Mouse (Mus musculus) left cerebral cortex, postnatal 10 days (tissue): ENCODE results near the gene Grm4. TPM values are rescaled to one million over a fixed set of nuclear protein-coding genes. Genes with fewer than 3 reads are reported as not detected.

Experiments used
- DNase-seq, 2 experiments: peaks; one replicate each; pipeline ENCODE4 v3.0.0; 2021 to 2022; ENCODE audit warnings: low spot score in 2 of 2, mixed read lengths in 1 of 2; ENCODE audit errors: extremely low spot score in 1 of 2
- intact Hi-C: fragments of 180-260 bp; cut with DNase I; formaldehyde crosslinking; loops from one replicate; pipeline ENCODE4 v1.15.1; 2025
- total RNA-seq, 2 experiments: library from RNA; stranded (reverse); gene quantifications; 2 replicates each; pipeline ENCODE4 v1.2.3; 2021

The Grm4 gene
- total RNA-seq, 2 experiments from 2014 or later, result 23.7 to 24.2 TPM

DNA sequence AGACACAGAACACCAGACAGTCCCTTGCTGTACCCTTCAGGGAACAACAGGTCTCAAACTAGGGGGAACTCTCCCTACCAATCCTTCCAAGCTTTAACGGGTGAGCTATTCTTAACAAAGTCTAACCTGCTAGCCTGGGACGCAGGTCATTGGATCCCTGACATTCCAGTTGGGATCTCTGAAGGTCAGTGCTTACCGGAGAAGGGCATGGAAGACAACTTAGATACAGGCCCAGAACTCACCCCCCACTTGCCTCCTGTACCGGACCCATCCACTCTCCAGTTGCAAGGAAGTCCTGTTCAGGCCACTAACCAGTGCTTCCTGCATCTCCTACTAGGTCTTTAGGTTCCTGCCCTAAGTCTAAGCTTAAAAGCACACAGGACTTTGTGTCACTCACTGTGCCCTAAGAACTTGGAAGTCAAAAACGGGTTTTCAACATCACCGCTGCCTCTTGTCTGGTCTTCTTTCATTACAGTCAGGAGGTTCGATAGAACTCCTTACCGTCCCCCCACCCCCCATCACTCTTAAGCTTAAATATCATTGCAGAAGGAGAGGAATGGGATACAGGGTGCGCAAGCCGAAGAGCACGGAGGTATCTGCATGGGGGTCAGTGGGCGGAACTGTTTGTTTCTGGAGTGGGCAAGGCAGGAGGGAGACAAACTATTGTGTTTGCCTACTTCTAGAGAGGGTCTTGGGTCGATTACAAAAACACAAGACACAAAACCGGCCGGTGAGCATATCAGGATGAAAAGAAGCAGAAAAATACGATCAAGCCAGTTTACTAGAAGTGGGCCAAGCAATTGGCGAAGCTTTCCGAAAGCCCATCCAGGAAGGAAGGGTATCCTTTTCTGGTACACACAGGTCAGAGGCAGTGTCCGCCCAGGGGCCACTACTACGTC is 33.1 kb upstream of the Grm4 start:
- DNase-seq, result no peak
- intact Hi-C loops, result no loop called here

DNA sequence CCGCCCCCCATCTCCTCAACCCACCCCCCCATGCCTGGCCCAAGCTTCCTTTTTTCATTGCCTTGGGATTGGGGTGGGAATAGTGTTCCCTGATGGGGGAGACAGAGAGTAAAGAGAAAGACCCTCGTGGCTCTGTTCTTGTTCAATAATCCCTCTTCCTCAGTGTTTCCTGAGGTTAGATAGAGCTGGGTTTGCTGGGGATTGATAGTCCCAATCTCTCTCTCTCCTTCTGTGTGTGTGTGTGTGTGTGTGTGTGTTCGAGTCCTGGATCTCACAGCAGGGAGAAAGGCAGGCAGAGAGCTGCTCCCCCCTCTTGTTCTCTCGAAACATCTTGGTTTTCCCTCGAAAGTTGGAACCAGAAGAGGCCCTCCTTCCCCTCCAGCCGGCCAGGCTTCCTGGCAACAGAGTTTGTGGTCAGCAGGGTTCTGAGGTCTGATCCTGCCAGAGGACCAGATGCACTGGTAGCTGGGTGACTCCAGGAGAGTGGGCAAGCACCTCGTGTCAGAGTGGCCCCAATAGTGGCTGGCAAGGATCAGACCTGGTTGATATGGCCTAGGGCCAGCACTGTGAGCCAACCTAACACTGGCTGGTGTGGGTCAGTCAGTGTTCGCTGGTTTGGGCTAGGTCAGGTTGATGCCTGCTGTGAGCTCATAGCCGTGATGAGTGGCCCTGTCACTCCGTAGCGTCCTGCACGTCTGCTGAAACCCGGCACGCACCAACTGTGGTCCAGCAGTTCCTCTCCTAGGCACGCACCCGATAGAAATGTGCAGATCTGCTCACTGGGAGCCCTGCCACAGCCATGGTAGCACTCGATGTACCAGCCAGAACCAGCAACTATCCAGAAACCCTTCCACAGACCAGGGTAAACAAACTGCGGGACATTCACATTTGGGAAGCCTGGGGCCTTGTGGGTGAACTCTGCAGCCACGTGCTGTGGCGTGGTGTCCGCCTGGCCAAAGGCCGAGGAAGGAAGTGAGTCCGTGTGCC is 31.3 kb upstream of the Grm4 start:
- DNase-seq, result peak in 1 of 2 experiments; percentile 32
- intact Hi-C loops, result no loop called here

DNA sequence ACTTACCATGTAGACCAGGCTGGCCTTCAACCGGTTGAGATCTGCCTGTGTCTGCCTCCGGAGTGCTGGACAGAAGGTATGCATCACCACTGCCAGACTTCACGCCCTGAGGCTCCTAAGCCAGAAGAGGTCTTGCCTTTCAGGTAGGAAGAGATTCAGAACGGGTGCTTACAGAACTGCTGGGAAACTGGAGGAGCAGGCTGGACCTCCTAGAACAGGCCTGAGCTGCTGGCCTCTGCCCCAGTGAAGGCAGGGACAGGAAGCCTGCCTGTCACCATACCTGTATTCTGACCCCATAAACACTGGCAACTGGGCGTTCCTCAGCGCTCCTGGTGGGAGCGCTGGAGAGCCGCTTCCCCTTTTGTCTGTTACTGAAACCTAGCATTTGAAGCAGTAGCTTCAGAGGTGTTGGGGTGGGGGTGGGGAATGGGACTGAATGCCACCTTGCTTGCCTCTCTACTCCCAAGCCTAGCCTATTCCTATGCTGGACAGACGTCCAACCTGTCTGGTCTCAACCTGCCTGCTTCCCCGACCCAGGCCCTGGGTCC is 30.3 kb upstream of the Grm4 start:
- DNase-seq, result no peak
- intact Hi-C loops, result no loop called here

DNA sequence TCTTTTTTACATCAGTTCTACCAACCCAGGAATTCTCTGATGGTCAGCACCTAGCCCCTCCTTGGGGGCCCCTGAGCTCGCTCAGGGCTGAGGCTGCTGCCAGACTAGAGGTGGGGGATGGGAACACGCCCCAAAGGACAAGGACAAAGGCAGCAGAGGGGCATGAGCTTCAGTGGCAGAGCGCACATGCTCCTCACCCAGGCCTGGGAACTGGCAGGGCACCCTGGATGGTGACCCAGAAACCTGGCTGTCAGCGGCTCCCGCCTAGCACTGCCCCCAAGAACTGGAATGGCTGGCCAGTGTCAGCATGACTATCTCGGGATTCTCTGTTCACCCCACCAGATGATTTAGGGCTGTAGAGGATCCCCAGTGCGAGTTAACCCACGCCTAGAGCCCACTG is 28.0 kb upstream of the Grm4 start:
- intact Hi-C loops, result no loop called here
- DNase-seq, result peak in 1 of 2 experiments; percentile 56

DNA sequence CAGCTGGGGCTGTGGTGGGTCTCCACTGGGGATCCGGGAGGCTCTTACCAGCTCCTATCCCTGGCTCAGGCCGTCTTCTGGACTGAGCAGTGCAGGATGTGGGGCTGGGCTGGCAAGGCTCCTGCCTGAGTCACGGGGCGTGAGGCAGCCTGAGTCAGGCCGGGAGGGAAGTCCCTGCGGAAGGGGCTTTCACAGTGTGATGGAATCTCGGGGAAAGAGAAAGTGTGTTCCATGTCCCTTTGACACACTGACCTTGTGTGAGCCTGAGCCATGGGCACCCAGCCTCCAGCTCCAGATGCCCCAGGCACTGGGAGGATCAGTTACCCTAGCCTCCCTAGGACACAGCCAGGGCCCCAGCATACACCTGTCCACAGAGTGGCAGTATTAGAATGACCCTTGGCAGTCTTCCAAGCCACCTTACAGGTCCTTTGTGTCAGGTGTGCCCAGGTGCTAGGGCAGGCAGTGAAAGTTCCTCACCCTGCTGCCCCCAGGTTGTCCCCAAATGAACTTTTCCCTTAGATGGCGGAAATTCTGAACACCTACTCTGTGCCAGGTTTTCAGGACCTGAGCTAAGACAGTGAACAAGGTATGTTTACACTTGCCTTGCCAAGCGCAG is 26.2 kb upstream of the Grm4 start:
- DNase-seq, result peak in 1 of 2 experiments; percentile 66
- intact Hi-C loops, result no loop called here

DNA sequence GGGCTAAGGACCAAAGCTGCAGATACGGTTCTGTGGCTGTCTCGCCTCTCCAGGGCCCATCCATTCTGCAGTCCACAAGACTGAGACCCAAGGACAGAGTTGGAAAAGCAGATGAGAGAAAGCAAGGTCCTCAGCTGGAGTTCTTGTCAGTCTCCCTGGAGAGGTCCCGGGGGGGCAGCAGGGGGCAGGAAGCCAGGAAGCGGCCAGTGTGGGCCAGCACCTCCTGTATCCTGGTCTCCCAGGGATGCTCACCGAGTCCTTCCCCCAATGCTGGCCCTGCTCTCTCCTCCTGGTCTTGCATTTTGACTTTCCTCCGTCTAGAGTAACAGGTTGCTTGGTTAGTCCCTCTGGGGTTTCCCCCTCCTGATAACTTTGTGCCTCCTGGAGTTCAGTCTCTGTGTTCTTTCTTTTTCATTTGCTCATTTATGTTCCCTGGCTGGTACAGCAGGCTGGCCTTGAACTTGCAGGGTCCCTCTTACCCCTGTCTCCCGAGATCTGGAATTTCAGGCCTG is 25.4 kb upstream of the Grm4 start:
- intact Hi-C loops, result no loop called here
- no peak for DNase-seq

DNA sequence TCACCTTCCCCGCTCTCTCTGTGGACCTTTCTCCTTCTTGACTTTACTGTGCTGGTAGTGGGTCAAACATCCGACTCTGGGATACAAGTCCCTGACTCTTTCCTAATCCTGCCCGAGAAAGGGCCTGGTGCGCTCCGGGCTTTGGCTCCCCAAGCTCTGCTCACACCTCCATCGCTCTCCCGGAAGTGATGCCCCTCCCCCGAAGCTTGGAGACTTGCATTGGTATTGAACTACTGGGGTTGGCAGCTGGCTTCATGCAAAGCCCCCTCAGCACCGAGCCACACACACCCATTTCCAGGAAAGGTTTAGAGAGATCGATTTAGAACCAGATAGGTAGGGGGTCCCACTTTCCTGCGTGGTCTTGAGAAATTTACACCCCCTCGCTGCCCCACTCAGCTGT is 24.8 kb upstream of the Grm4 start:
- DNase-seq, result no peak
- intact Hi-C loops, result no loop called here

DNA sequence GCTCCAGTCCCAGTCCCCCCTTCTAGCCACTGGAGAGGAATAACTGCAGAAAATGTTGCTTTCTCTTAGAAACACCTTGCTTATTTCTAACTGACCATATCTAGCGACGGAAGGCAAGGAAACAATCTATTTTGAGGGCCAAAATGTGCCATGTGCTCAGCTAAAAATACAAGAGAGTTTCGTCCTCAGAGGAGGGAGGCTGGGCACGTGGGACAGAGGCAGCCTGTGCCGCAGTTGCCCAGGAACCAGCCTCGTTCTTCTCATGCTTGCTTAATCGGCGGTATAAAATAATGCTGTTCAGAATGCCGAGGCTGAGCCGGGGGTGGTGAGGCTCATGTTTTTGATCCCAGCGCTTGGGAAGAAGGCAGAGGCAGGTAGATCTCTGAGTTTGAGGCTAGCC is 23.3 kb upstream of the Grm4 start:
- intact Hi-C loops, result no loop called here
- DNase-seq, result peak in 1 of 2 experiments; percentile 41

DNA sequence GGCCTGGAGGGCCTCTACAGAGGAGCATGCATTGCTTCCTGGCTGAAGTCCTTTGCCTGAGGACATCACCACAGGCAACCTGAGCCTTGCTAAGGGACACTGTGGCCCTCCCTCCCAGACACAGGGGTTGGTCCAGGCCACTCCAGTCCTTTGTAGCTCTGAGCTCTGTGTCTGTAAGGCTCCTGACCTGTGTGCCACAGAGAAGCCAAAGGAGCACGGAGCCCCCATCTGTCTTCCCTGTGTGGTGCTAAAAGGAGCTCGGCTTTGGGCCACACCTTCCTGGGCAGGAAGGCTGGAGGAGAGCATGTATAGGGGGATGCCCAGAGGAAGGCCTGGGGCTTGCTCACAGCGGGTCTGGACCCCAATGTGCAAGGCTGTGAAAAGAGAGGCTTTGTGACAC is 20.8 kb upstream of the Grm4 start:
- DNase-seq, result peak in 1 of 2 experiments; percentile 19
- intact Hi-C loops, result no loop called here

DNA sequence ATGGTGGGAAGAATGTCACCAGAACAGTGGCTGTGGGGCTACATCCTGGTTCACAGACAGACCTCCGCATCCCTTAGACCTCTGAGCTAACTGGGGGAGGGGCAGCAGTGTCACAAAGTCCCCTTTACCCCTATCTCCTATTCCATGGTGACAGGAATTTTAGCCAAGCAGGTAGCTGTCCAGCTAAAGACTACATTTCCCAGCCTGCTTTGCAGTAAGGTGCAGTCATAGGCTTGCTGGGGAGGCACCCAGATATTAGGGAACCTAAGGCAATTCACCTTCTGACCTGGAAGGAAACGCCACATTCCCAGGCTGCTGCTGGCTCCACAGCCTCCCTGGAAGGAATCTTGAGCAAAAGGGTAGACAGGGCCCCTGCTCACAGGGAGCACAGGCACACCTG is 20.1 kb upstream of the Grm4 start:
- intact Hi-C loops, result no loop called here
- no peak for DNase-seq

DNA sequence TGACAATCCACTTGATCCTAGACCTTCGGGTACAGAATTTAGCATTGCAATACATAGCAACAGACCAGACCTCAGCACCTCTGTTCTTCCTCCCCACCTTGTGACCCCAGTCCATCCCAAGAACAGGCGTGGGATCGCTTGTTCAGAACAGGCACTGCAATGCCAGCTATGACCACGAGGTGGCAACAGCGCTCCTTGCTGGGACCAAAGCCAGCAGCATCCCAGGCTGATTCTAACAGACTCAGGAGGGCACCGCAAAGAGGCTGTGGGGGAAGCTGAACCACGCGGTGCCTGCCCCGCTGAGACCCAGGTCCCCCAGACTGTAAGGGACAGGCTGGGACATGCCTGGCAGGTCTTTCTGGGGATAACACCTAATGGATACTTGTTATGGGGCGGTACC is 13.5 kb upstream of the Grm4 start:
- intact Hi-C loops, result loop anchor here (5.0 kb wide), 2 partner anchors 183 to 228 kb away; no protein-coding TSS in a partner anchor

DNA sequence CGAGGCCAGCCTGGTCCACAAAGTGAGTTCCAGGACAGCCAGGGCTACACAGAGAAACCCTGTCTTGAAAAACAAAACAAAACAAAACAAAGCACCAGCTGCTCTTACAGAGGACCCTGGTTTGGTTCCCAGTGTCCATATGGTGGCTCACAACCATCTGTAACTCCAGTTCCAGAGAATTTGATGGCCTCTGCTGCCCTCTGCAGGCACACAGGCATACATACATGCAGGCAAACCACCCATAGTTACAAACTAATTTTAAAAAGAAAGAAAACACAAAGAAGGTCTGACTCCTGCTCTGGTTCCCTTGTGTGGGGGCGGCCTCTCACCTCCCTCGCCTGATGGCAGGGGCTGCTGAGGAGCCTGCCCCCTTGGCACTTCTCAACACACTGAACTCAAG is 12.2 kb upstream of the Grm4 start:
- intact Hi-C loops, result loop anchor here (5.0 kb wide), 2 partner anchors 184 to 229 kb away; no protein-coding TSS in a partner anchor
- DNase-seq, result peak in 1 of 2 experiments; percentile 21

More for the DNA sequence above, 13.5 kb upstream of the Grm4 start:
- peak; percentile 84 to 85 for DNase-seq

DNA sequence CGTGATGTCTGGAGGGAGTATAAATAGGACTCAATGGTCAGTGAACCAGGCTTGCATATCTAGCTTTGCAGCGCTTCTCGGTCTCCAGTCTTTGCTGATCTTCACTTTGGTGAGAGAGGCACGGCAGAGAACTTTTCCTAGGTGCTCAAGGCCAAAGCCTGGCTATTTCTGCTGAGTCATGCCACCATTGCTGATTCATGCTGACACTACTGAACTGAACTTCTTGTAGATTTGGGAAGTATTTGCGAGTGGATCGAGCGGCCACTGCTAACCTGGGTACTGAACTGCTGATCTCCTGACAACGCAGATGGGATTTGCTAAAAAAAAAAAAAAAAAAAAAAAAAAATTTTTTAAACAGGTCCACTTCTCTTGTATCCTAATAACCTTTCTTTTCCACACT is 10.9 kb upstream of the Grm4 start:
- peak in 1 of 2 experiments; percentile 13 for DNase-seq
- intact Hi-C loops, result loop anchor here (5.0 kb wide), 2 partner anchors 185 to 230 kb away; no protein-coding TSS in a partner anchor

DNA sequence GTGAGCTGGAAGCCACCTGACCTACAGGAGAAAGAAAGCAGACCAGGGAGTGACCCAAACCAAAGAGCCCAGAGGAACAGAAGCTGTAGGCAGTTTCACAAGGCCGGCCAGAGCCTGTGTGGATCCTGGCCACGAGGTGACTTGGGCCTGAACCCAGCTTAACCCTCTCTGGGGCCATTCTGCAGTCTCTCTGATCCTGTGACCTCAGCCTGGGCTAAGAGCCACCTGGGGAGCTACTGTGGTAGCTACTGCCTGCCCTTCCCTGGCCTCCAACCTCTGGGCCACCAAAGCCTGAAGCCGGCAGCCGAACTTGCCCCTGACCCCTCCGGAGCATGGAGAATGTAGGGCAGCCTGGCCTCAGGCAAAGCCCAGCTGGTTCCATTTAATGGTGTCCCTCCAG is 7.6 kb upstream of the Grm4 start:
- intact Hi-C loops, result no loop called here

DNA sequence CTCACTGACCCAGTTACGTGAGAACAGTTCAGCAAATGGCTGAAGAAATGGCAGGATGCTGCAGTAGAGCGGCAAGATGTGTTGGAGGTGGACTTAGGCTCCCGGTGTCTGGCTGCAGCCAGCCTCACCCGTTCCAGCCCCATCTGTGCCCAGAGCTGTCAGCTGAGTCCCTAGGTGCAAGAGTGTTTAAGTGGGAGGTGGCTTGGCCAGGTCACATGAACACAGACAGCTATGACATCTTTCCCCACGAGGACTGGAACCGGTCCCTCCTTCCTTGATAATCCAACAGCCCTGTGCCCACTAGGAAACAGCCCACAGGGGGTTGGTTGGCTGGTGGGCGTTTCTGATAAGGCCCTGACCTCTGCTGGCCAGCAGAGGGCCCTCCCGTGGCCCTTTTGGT is 6.8 kb upstream of the Grm4 start:
- intact Hi-C loops, result no loop called here
- no peak for DNase-seq

More for the DNA sequence above, 7.6 kb upstream of the Grm4 start:
- DNase-seq, result peak in 1 of 2 experiments; percentile 29

DNA sequence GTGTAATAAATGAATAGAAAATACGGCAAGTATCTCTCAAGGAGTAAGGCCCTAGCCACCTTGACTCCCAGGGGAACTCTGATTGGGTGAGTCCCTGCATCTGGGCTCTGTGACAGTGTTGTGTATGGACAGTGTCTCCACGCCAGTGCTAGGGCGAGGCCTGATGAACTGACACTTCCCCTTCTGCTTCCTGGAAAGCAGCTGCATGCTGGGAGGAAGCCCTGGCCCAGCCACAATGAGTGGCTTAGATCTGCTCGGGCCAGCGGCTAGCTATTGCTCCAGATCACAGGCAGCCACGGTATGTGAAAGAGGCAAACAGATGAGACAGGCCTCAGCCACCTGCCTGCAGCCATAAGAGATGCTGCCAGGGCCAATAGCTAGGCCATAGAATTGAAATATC is 6.0 kb upstream of the Grm4 start:
- peak in 1 of 2 experiments; percentile 25 for DNase-seq
- intact Hi-C loops, result no loop called here

DNA sequence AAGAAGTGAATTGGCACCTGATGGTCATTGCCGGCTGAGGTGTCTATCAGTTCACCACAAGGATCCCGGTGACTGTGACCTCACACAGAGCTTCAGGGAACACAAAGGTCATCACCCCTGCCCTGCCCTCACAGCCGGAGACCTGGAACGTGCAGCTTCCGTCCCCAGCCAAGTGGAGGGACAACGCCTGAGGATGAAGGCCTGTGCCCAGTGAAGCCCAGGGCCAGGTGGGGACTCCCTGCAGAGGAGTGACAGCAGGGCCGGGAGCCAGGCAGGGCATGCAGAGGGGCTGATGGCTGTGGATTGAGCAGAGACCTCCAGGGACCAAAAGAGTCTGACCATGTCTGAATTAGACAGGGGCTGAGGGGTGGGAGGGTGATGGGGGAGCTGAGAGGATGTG is 1.9 kb upstream of the Grm4 start:
- DNase-seq, result peak in 1 of 2 experiments; percentile 9
- intact Hi-C loops, result loop anchor here (5.0 kb wide), 1 partner anchor 491 kb away; no protein-coding TSS in a partner anchor

DNA sequence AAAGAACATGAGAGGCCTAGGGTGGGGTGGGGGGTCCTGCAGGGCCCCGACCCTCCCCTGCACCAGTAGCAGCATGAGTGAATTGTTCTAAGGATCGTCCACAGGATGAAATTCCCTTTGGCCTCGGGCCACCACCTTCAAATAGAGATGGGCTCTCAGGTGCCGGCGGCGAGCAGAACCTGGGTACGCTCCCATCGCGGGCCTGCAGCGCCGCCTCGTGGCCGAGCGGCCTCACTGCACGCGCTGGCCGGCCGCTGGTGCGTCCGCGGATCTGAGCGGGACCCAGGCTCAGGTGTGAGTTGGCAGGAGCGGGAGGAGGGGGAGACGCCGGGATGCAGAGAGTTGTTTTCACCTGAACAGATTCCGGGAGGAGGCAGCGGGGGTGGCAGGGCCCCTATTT is 646 bp downstream of the Grm4 start:
- peak in 1 of 2 experiments; percentile 69 for DNase-seq
- intact Hi-C loops, result loop anchor here (5.0 kb wide), 1 partner anchor 488 kb away; no protein-coding TSS in a partner anchor
